Mouse (Mus musculus) midbrain, embryonic 11.5 days (tissue): ENCODE data around the gene Cntnap1. TPM values are rescaled to one million over a fixed set of nuclear protein-coding genes. Genes with fewer than 3 reads are reported as not detected.
"Not testable (repeated sequence)": the region's sequence is repeated elsewhere in the genome, so short reads cannot be mapped to it uniquely, and the experiment has no call there.

Experiments used
- ATAC-seq: fragments of 200-750 bp; cut with Nextera tagmentation; 2 replicates; pipeline ENCODE4 v1.8.0; 2017; ENCODE audit warnings: moderate TSS enrichment, moderate library complexity; ENCODE audit not compliant: low FRiP score
- DNase-seq: peaks from one replicate; pipeline ENCODE4 v3.0.0; 2015; ENCODE audit warnings: low spot score; ENCODE audit errors: missing footprints
- H3K27ac ChIP-seq: fragments of 300-500 bp; sonication (generic); 2 replicates; pipeline ENCODE4 v1.5.1; 2014; ENCODE audit warnings: low read depth, low read length
- H3K27me3 ChIP-seq: fragments of 300-500 bp; sonication (generic); 2 replicates; pipeline ENCODE4 v1.6.1; 2014; ENCODE audit warnings: mild to moderate bottlenecking, low read length, moderate library complexity, mixed read lengths; ENCODE audit not compliant: control insufficient read depth, insufficient read depth
- H3K36me3 ChIP-seq: fragments of 300-500 bp; sonication (generic); 2 replicates; pipeline ENCODE4 v1.6.1; 2014; ENCODE audit warnings: mild to moderate bottlenecking, low read length, moderate library complexity, mixed read lengths; ENCODE audit not compliant: control insufficient read depth, insufficient read depth
- H3K4me1 ChIP-seq: fragments of 300-500 bp; sonication (generic); 2 replicates; pipeline ENCODE4 v1.6.1; 2014; ENCODE audit warnings: low read length; ENCODE audit not compliant: control insufficient read depth, insufficient read depth
- H3K4me2 ChIP-seq: fragments of 300-500 bp; sonication (generic); 2 replicates; pipeline ENCODE4 v1.6.1; 2014; ENCODE audit warnings: mild to moderate bottlenecking, moderate library complexity
- H3K4me3 ChIP-seq: fragments of 300-500 bp; sonication (generic); 2 replicates; pipeline ENCODE4 v1.5.1; 2014; ENCODE audit warnings: low read depth, low read length
- H3K9ac ChIP-seq: fragments of 300-500 bp; sonication (generic); 2 replicates; pipeline ENCODE4 v1.6.1; 2014; ENCODE audit warnings: low read length
- H3K9me3 ChIP-seq: fragments of 300-500 bp; sonication (generic); 2 replicates; pipeline ENCODE4 v1.6.1; 2016; ENCODE audit warnings: low read length; ENCODE audit not compliant: control insufficient read depth
- WGBS: fragments of 180-500 bp; shearing (Covaris S2); extraction: QIAGEN DNeasy Blood & Tissue Kit; methylation state at CpG from one replicate; pipeline ENCODE4 v1.1.7; 2014; 5-methylcytosine and 5-hydroxymethylcytosine counted together
- polyA plus RNA-seq: library from polyadenylated mRNA; unstranded; fragments of >200 nt; fragmentation: Nextera tagmentation; extraction: Ambion mirVana; gene quantifications from 2 replicates; pipeline ENCODE4 v1.2.1, GENCODE M21; 2014

Gene Cntnap1
- 0.30 and 0.32 TPM in 2 replicates for polyA plus RNA-seq

DNA sequence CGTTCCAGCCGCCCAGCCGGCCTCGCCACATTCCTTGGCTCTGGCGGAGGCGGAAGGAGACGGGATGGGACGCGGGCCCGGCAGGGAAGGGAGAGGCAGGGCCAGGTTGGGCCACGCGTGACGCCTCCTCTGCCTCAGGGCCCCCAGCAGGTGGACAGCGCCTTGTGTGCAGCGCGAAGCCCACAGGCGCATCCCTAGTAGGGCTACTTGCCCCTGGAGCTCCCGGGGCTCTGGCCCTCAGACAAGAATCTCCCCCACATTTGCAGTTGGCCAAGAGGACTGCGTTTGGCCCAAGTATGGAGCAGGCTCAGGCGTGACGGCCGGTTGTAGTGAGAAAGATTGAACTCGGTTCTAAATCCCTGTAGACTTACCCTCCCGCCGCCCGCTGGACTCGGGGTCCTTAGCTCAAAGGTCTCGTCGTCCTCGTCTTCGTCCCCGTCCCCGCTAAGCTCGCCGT is at the start of gene Cntnap1:
Cntnap1 (plus strand) TSS at position 170 of the 457 bp plus-strand sequence.
- peaks cover 36% of the 10 kb centered on the region for H3K4me1 ChIP-seq
- H3K36me3 ChIP-seq: no peaks in the 10 kb centered on the region
- peak within 1 kb of the TSS; percentile 81 for H3K4me2 ChIP-seq
- H3K9me3 ChIP-seq: no peaks in the 10 kb centered on the region
- H3K4me3 ChIP-seq: peak within 1 kb of the TSS; percentile 66
- WGBS: 1% methylated on average over 34 of the region's 35 CpGs
- peak within 1 kb of the TSS; percentile 65 for H3K9ac ChIP-seq
- H3K27ac ChIP-seq: 0 out of 2 replicates have a peak within 1 kb of the TSS, but pooled peaks have one; percentile 30
- ATAC-seq (no peak), DNase-seq (no peak)
- H3K27me3 ChIP-seq: peaks cover 77% of the 10 kb centered on the region

DNA sequence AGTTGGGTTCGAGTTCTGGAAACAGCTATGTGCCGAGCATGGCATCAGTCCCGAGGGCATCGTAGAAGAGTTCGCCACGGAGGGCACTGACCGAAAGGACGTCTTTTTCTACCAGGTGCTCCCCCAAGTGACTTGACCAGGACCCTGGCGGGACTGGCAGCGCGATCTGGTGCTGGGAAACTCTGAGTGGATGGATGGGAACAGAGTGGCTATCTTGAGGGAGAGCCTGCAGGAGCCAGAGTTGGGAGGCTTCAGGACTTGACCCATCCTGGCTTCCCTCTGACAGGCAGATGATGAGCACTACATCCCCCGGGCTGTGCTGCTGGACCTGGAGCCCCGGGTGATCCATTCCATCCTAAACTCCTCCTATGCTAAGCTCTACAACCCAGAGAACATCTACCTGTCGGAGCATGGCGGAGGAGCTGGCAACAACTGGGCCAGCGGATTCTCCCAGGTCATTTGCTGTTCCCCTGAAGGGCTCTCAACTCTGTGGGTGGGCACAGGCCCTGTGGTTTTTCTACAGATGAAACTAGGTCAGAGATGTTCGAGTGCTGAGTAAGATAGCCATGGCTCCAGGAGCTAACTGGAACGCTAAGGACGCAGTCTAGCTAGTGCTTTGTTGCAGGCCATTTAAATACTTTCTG is 49.7 kb upstream of the Cntnap1 start:
- 27% methylated on average over 19 of the region's 19 CpGs for WGBS
- ATAC-seq (no peak), DNase-seq (no peak)
- H3K9me3 ChIP-seq: no peaks in the 10 kb centered on the region
- H3K4me2 ChIP-seq: peak overlapping the region; percentile 98
- peak overlapping the region; percentile 87 for H3K4me3 ChIP-seq
- H3K36me3 ChIP-seq: peaks cover 2% of the 10 kb centered on the region
- peak overlapping the region; percentile 79 for H3K9ac ChIP-seq
- peak overlapping the region; percentile 84 for H3K27ac ChIP-seq
- peaks cover 17% of the 10 kb centered on the region for H3K4me1 ChIP-seq
- no peaks in the 10 kb centered on the region for H3K27me3 ChIP-seq

DNA sequence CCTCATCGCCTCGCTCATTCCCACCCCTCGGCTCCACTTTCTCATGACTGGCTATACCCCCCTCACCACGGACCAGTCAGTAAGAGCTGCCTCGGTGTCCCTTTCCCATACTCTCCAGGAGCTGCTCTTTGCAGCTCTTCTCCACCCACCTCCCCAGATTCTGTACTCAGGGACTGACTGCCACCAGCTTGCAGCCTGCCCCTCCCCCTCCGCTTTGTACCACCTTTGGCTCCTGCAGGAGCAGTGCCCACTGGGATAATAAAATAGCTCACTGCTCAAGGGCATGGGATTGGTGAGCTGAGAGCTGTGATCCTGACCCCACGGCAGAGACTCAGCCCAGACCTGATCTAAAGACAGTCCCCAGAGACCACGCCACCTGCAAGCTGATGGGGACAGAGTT is 45.8 kb upstream of the Cntnap1 start:
- ATAC-seq, H3K27me3 ChIP-seq, H3K9ac ChIP-seq, H3K9me3 ChIP-seq, H3K4me2 ChIP-seq, H3K4me1 ChIP-seq, DNase-seq, H3K4me3 ChIP-seq, H3K27ac ChIP-seq: not testable (repeated sequence)
- H3K36me3 ChIP-seq: peaks cover 11% of the 10 kb centered on the region
- 94% methylated on average over 8 of the region's 8 CpGs for WGBS

DNA sequence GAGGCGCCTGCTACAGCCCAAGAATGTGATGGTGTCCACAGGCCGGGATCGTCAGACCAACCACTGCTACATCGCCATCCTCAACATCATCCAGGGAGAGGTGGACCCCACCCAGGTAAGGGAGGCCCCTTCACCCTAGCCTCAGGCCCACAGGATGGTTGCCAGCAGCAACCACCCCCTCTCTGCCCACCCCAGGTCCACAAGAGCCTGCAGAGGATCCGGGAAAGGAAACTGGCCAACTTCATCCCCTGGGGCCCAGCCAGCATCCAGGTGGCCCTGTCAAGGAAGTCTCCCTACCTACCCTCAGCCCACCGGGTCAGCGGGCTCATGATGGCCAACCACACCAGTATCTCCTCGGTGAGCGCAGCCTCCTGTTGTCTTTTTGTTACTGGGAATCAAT is 45.3 kb upstream of the Cntnap1 start:
- not testable (repeated sequence) for DNase-seq, H3K9me3 ChIP-seq, H3K4me3 ChIP-seq, H3K4me2 ChIP-seq, H3K4me1 ChIP-seq, H3K27ac ChIP-seq, H3K9ac ChIP-seq, H3K27me3 ChIP-seq, ATAC-seq
- H3K36me3 ChIP-seq: peaks cover 11% of the 10 kb centered on the region
- WGBS: 100% methylated on average over 7 of the region's 9 CpGs

DNA sequence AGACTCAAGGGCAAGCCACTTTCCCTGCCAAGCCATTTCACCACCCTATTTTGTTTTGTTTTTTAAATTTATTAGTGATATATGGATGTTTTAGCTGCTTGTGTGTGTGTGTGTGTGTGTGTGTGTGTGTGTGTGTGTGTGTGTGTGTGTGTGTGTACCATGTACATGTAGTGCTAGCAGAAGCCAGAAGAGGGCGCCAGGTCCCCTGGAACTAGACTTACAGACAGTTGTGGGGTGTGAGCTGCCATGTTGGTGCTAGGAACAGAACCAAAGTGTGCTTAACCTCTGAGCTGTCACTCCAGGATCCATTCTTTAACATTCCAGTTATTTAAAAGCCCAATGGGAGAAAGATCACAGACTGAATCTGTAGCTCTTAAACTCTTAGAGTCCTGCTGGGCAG is 43.2 kb upstream of the Cntnap1 start:
- peaks cover 11% of the 10 kb centered on the region for H3K36me3 ChIP-seq
- H3K4me1 ChIP-seq: no peaks in the 10 kb centered on the region
- H3K9me3 ChIP-seq: no peaks in the 10 kb centered on the region
- no peak overlapping the region for H3K27ac ChIP-seq
- 94% methylated on average over 1 of the region's 1 CpGs for WGBS
- no peaks in the 10 kb centered on the region for H3K27me3 ChIP-seq
- no peak overlapping the region for H3K9ac ChIP-seq
- no peak for DNase-seq
- H3K4me3 ChIP-seq: no peak overlapping the region
- H3K4me2 ChIP-seq: no peak overlapping the region
- no peak for ATAC-seq

DNA sequence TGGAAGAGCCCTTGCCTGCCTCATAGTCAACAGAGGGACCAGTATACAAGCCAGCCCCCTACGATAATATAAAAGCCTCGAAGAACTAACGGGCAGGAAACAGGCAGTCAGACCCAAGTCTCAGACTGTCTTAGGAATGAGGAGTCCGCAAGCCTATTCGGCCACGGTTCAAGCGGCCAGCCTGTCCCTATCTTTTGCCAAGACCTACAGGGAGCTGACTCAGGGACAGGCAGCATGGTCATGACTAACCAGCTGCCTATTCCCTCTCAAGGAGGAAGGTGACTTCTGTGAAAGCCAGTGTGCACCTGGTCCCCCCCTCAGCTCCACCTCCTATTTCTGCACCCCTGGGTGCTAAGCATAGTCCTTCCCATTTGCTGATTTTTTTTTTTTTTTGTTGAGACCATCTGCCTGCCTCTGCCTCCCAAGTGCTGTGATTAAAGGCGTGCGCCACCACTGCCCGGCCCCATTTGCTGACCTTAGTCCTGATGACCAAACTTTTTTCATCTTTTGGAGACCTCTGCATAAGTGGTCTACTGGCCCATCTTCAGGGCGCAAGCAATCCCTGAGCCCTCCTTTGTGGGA is 41.2 kb upstream of the Cntnap1 start:
- 89% methylated on average over 11 of the region's 11 CpGs for WGBS
- no peak for DNase-seq
- Histone ChIP-seq H3K4me3 (no peak overlapping the region), H3K4me2 (no peak overlapping the region), H3K27ac (no peak overlapping the region), H3K36me3 (peaks cover 9% of the 10 kb centered on the region), H3K9ac (no peak overlapping the region), H3K9me3 (no peaks in the 10 kb centered on the region), H3K27me3 (no peaks in the 10 kb centered on the region), H3K4me1 (no peaks in the 10 kb centered on the region)
- ATAC-seq: no peak

DNA sequence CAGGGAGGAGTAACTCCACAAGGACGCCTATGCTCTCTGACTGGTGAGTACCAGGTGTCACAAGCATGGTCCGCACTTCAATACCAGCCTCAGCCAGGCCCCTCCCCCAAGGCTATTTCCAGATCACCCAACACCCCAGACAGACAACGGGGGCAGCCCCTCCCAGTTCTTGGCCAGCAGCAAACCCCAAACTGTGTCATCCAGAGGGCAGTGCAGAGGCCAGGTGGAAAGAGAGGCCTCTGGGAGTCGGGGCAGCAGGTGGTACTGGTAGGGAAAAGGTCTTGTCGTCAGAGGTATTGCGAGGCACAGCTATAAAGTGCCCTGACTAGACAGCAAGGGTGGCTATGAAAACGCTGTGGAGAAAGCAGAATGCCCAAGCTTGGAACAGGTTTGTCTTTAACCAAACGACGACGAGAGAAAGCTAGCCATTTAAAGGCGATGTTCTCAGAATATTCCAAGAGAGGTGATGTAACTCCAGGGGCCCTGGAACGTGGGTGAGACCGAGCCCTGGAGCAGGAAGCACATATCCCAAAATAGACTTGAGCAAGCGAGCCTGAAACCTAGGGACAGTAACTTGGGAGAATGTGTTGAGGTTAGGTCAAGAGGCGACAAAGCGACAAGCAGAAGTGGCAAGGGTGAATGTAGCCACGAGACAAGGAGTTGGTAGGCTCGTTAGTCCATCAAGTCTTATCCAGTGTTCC is 40.1 kb upstream of the Cntnap1 start:
- H3K27ac ChIP-seq: no peak overlapping the region
- DNase-seq (no peak), ATAC-seq (no peak)
- WGBS: 56% methylated on average over 18 of the region's 18 CpGs
- H3K27me3 ChIP-seq: no peaks in the 10 kb centered on the region
- no peak overlapping the region for H3K4me3 ChIP-seq
- H3K4me1 ChIP-seq: no peaks in the 10 kb centered on the region
- peaks cover 9% of the 10 kb centered on the region for H3K36me3 ChIP-seq
- H3K9ac ChIP-seq: no peak overlapping the region
- H3K4me2 ChIP-seq: no peak overlapping the region
- no peaks in the 10 kb centered on the region for H3K9me3 ChIP-seq

DNA sequence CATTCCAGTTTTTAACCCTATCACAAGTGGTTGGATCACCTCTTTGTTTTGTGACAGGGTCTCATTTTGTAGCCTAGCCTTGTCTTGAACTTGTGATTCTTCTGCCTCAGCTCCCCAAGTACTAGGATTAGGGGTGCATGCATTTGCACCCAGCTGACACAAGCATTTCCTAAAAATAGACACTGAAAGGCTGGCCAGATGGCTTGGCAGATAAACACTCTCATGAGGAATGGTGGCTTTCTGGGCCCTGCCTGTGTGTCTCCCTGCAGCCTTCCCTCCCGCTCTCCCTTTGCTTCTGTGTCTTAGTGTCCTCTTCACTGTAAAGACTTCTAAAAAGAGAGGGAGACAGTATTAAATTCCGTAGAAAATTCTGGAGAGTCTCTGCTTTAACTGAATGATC is 39.1 kb upstream of the Cntnap1 start:
- whole genome bisulfite sequencing: 96% methylated on average over 2 of the region's 2 CpGs
- no peaks in the 10 kb centered on the region for H3K4me1 ChIP-seq

DNA sequence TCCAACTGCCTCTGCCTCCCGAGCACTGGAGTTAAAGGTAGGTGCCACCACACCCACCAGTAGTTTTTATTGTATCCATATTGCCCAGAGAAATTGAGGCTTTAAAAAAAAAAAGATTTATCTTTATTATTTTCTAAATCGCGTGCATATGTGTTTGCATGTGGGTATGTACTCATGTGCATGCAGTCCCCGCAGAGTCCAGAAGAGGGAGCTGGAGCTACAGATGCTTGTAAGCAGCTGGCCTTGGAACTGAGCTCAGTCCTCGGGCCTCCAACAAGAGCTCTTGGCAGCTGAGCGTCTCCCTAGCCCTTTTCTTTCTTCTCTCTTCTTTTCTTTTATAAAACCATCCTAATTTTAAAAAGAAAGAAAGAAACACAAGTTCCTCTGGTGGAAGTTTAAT is 38.6 kb upstream of the Cntnap1 start:
- DNase-seq (peak; percentile 89), ATAC-seq (no peak)
- H3K4me1 ChIP-seq: no peaks in the 10 kb centered on the region
- H3K36me3 ChIP-seq: peaks cover under 1% of the 10 kb centered on the region
- 87% methylated on average over 6 of the region's 6 CpGs for WGBS
- H3K4me3 ChIP-seq: no peak overlapping the region
- no peak overlapping the region for H3K27ac ChIP-seq
- H3K4me2 ChIP-seq: no peak overlapping the region
- H3K9ac ChIP-seq: no peak overlapping the region
- H3K27me3 ChIP-seq: no peaks in the 10 kb centered on the region
- H3K9me3 ChIP-seq: no peaks in the 10 kb centered on the region

More for the DNA sequence above, 39.1 kb upstream of the Cntnap1 start:
- H3K27me3 ChIP-seq: no peaks in the 10 kb centered on the region
- peaks cover 5% of the 10 kb centered on the region for H3K36me3 ChIP-seq
- no peak overlapping the region for H3K4me2 ChIP-seq
- H3K4me3 ChIP-seq: no peak overlapping the region
- ATAC-seq (no peak), DNase-seq (no peak)
- H3K9ac ChIP-seq: no peak overlapping the region
- H3K9me3 ChIP-seq: no peaks in the 10 kb centered on the region
- H3K27ac ChIP-seq: no peak overlapping the region
